Mouse (Mus musculus) limb, embryonic 13.5 days (tissue): ENCODE measurements around the gene Alx3. TPM values are rescaled to one million over a fixed set of nuclear protein-coding genes. Genes with fewer than 3 reads are reported as not detected.
A peak's percentile ranks its signal among the peaks of the same experiment; 100 is the strongest.

Source experiments
- ATAC-seq: fragments of 200-750 bp; cut with Nextera tagmentation; 2 replicates; pipeline ENCODE4 v1.8.0; 2017; ENCODE audit warnings: low read depth, moderate number of reproducible peaks, moderate TSS enrichment; ENCODE audit not compliant: low FRiP score
- H3K27ac ChIP-seq: fragments of 300-500 bp; sonication (generic); 2 replicates; pipeline ENCODE4 v1.5.1; 2015; ENCODE audit warnings: inconsistent platforms, mild to moderate bottlenecking, moderate library complexity
- H3K27me3 ChIP-seq: fragments of 300-500 bp; sonication (generic); 2 replicates; pipeline ENCODE4 v1.6.1; 2015; ENCODE audit warnings: mild to moderate bottlenecking, inconsistent platforms
- H3K36me3 ChIP-seq: fragments of 300-500 bp; sonication (generic); 2 replicates; pipeline ENCODE4 v1.6.1; 2015; ENCODE audit warnings: inconsistent platforms, mild to moderate bottlenecking, moderate library complexity
- H3K4me1 ChIP-seq: fragments of 300-500 bp; sonication (generic); 2 replicates; pipeline ENCODE4 v1.6.1; 2015; ENCODE audit warnings: inconsistent platforms
- H3K4me2 ChIP-seq: fragments of 300-500 bp; sonication (generic); replicated peaks from 2 replicates; pipeline ENCODE4 v1.6.1; 2015; ENCODE audit warnings: inconsistent platforms, mild to moderate bottlenecking, moderate library complexity
- H3K4me3 ChIP-seq: fragments of 300-500 bp; sonication (generic); 2 replicates; pipeline ENCODE4 v1.5.1; 2015; ENCODE audit warnings: moderate library complexity, mild to moderate bottlenecking, inconsistent platforms
- H3K9ac ChIP-seq: fragments of 300-500 bp; sonication (generic); 2 replicates; pipeline ENCODE4 v1.6.1; 2015; ENCODE audit warnings: mild to moderate bottlenecking, inconsistent platforms
- H3K9me3 ChIP-seq: fragments of 300-500 bp; sonication (generic); 2 replicates; pipeline ENCODE4 v1.6.1; 2016; ENCODE audit warnings: inconsistent platforms
- WGBS: fragments of 180-500 bp; shearing (Covaris S2); methylation state at CpG from one replicate; pipeline ENCODE4 v1.1.7; 2015; 5-methylcytosine and 5-hydroxymethylcytosine counted together
- polyA plus RNA-seq: library from polyadenylated mRNA; unstranded; fragments of >200 nt; fragmentation: Nextera tagmentation; extraction: Ambion mirVana; gene quantifications from 2 replicates; pipeline ENCODE4 v1.2.1, GENCODE M21; 2015

Alx3 gene
- polyA plus RNA-seq, 1 experiment from 2014 or later = 13.7 TPM

GRCm38 (mm10) chr3:107611394-107611793 is 16.6 kb downstream of the Alx3 start:
- Histone ChIP-seq H3K36me3 (peaks cover 59% of the 10 kb centered on the region), H3K4me3 (no peak overlapping the region), H3K27ac (no peak overlapping the region), H3K27me3 (no peaks in the 10 kb centered on the region), H3K4me1 (no peaks in the 10 kb centered on the region), H3K9ac (no peak overlapping the region), H3K4me2 (no peak overlapping the region), H3K9me3 (no peaks in the 10 kb centered on the region)
- ATAC-seq = no peak
- 42% methylated on average over 4 of the region's 4 CpGs for WGBS

DNA sequence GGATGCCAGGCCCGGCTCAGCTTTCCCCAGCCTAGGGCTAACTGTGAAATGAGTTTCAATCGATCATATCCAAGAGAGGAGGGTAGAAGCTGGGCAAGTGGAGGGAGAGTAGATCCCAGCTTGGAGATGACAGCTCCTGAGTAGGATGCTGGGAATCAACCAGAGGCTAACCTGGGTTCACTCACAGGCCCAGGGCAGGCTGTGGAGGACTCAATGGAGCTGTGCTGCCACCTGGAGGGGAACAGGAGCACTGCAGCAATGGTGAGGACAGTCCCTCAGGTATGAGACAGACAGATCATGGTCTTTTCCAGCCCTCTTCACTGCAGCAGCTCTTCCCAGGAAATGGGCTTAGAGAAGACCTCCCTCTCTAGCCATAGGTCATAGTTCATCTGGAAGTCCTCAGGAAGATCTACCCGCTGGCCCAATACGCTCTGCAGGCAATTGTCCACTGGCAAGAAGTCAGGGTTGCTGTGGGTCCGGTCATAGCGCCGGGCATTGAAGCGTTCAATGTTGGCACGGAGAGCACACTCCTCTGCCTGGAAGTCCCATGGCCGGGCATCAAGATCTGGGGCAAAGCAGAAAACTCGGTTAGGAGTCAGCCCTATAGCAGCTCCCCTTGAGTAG is 18.2 kb downstream of the Alx3 start:
- Histone ChIP-seq H3K4me3 (no peak overlapping the region), H3K27ac (no peak overlapping the region), H3K9ac (no peak overlapping the region), H3K36me3 (peaks cover 76% of the 10 kb centered on the region), H3K4me1 (no peaks in the 10 kb centered on the region), H3K9me3 (no peaks in the 10 kb centered on the region), H3K27me3 (no peaks in the 10 kb centered on the region), H3K4me2 (no peak overlapping the region)
- peak; percentile 42 for ATAC-seq
- 90% methylated on average over 11 of the region's 11 CpGs for WGBS

GRCm38 (mm10) chr3:107617800-107618199 is 23.0 kb downstream of the Alx3 start:
- Histone ChIP-seq H3K27ac (no peak overlapping the region), H3K36me3 (peaks cover 97% of the 10 kb centered on the region), H3K9me3 (no peaks in the 10 kb centered on the region), H3K4me2 (no peak overlapping the region), H3K9ac (no peak overlapping the region), H3K4me3 (no peak overlapping the region), H3K4me1 (no peaks in the 10 kb centered on the region), H3K27me3 (no peaks in the 10 kb centered on the region)
- 97% methylated on average over 3 of the region's 3 CpGs for WGBS
- no peak for ATAC-seq

- WGBS = 93% methylated on average over 6 of the region's 6 CpGs
These were observed 25.1 kb downstream of the Alx3 start for GRCm38 (mm10) chr3:107619911-107620310.

DNA sequence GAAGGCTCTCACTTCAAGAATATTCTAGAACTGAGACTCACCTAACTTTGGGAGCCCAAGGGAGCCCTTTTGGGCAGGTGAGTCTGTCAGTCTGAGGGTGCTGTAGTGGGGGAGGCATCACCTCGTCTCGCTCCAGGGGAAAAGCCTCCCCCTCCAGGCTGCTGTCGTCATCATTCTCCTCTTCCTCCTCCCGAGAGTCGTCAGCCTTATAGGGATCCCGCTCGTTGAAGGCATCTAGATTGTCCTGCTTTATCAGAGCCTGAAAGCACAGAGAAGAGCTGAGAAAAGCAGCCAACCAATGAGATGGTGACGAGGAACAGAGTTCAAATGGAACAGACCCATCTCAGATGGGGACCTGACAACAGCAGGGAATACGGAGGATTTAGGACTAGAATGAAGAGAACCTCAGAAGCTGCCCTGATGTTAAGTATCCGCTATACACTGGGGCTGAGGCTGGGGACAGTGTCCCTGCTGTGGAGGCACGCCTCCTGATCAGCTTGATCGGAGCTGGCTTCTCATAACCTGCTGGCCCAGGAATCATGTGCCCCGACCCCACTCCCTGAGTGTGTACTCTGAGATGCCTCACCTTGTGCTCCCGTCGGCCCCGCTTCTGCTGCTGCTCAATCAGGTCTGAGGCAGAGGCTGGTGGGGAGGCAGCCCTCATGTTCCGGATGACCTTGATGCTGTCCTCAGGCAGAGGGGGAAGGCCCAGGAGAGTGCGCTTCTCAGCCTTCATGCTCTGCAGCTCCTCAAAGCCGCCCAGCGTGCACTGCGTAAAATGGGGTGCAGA is 26.6 kb downstream of the Alx3 start:
- Histone ChIP-seq H3K4me2 (no peak overlapping the region), H3K4me3 (no peak overlapping the region), H3K9ac (no peak overlapping the region), H3K27ac (no peak overlapping the region), H3K36me3 (peaks cover 97% of the 10 kb centered on the region), H3K4me1 (no peaks in the 10 kb centered on the region), H3K27me3 (no peaks in the 10 kb centered on the region), H3K9me3 (no peaks in the 10 kb centered on the region)
- ATAC-seq = no peak
- WGBS = 93% methylated on average over 21 of the region's 21 CpGs

More at GRCm38 (mm10) chr3:107619911-107620310, 25.1 kb downstream of the Alx3 start:
- Histone ChIP-seq H3K4me1 (no peaks in the 10 kb centered on the region), H3K36me3 (peaks cover 97% of the 10 kb centered on the region), H3K4me2 (no peak overlapping the region), H3K9me3 (no peaks in the 10 kb centered on the region), H3K4me3 (no peak overlapping the region), H3K27me3 (no peaks in the 10 kb centered on the region), H3K27ac (no peak overlapping the region), H3K9ac (no peak overlapping the region)
- ATAC-seq = no peak

GRCm38 (mm10) chr3:107622537-107622936 is 27.7 kb downstream of the Alx3 start:
- no peak for ATAC-seq
- H3K36me3 ChIP-seq = peaks cover 97% of the 10 kb centered on the region
- H3K9ac ChIP-seq = no peak overlapping the region
- no peak overlapping the region for H3K4me3 ChIP-seq
- H3K4me1 ChIP-seq = no peaks in the 10 kb centered on the region
- no peaks in the 10 kb centered on the region for H3K27me3 ChIP-seq
- H3K27ac ChIP-seq = no peak overlapping the region
- H3K4me2 ChIP-seq = no peak overlapping the region
- 94% methylated on average over 7 of the region's 7 CpGs for WGBS
- H3K9me3 ChIP-seq = no peaks in the 10 kb centered on the region

GRCm38 (mm10) chr3:107624424-107624823 is 29.6 kb downstream of the Alx3 start:
- no peaks in the 10 kb centered on the region for H3K9me3 ChIP-seq
- H3K27ac ChIP-seq = no peak overlapping the region
- H3K27me3 ChIP-seq = no peaks in the 10 kb centered on the region
- H3K9ac ChIP-seq = no peak overlapping the region
- peaks cover 92% of the 10 kb centered on the region for H3K36me3 ChIP-seq
- WGBS = 94% methylated on average over 8 of the region's 8 CpGs
- no peak for ATAC-seq
- H3K4me1 ChIP-seq = no peaks in the 10 kb centered on the region
- H3K4me3 ChIP-seq = no peak overlapping the region
- H3K4me2 ChIP-seq = no peak overlapping the region

GRCm38 (mm10) chr3:107625536-107625935 is 30.7 kb downstream of the Alx3 start:
- peaks cover 84% of the 10 kb centered on the region for H3K36me3 ChIP-seq
- H3K4me3 ChIP-seq = no peak overlapping the region
- H3K27me3 ChIP-seq = no peaks in the 10 kb centered on the region
- no peak overlapping the region for H3K4me2 ChIP-seq
- H3K27ac ChIP-seq = no peak overlapping the region
- ATAC-seq = no peak
- no peaks in the 10 kb centered on the region for H3K9me3 ChIP-seq
- WGBS = 93% methylated on average over 8 of the region's 8 CpGs
- no peak overlapping the region for H3K9ac ChIP-seq
- H3K4me1 ChIP-seq = peaks cover 9% of the 10 kb centered on the region

- Histone ChIP-seq H3K27me3 (no peaks in the 10 kb centered on the region), H3K9me3 (no peaks in the 10 kb centered on the region), H3K4me1 (peaks cover 11% of the 10 kb centered on the region), H3K4me3 (no peak overlapping the region), H3K4me2 (no peak overlapping the region), H3K36me3 (peaks cover 72% of the 10 kb centered on the region), H3K27ac (no peak overlapping the region), H3K9ac (no peak overlapping the region)
- whole genome bisulfite sequencing = 97% methylated on average over 8 of the region's 8 CpGs
- no peak for ATAC-seq
These were observed 31.9 kb downstream of the Alx3 start for GRCm38 (mm10) chr3:107626751-107627150.

DNA sequence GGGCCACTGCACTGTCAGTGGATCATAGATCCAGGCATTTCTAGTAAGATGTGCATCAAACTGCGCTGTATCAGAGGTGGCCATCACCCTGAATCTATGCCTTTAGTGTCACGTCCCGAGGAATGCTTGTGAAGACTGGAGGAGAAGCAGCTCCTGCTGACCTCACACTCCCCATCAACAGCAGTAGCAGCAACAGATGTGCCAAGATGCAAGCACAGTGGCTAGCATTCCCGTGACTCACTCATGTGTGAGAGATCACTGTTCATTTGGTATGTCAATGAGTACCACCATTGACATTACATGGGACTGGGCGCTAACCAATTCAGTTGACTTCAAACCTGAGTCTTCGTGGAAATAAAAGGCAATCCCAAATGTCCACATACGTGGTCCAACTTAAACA is 32.8 kb downstream of the Alx3 start:
- Histone ChIP-seq H3K27ac (no peak overlapping the region), H3K27me3 (no peaks in the 10 kb centered on the region), H3K4me3 (no peak overlapping the region), H3K9ac (no peak overlapping the region), H3K4me2 (no peak overlapping the region), H3K4me1 (peaks cover 11% of the 10 kb centered on the region), H3K9me3 (no peaks in the 10 kb centered on the region), H3K36me3 (peaks cover 63% of the 10 kb centered on the region)
- WGBS = 92% methylated on average over 7 of the region's 7 CpGs
- no peak for ATAC-seq

- H3K36me3 ChIP-seq = peaks cover 54% of the 10 kb centered on the region
- ATAC-seq = no peak
- no peak overlapping the region for H3K9ac ChIP-seq
- H3K4me3 ChIP-seq = no peak overlapping the region
- 92% methylated on average over 2 of the region's 2 CpGs for WGBS
- H3K4me1 ChIP-seq = peaks cover 11% of the 10 kb centered on the region
- H3K27me3 ChIP-seq = no peaks in the 10 kb centered on the region
- no peak overlapping the region for H3K4me2 ChIP-seq
- H3K27ac ChIP-seq = no peak overlapping the region
- no peaks in the 10 kb centered on the region for H3K9me3 ChIP-seq
These were observed 33.7 kb downstream of the Alx3 start for GRCm38 (mm10) chr3:107628551-107628950.

GRCm38 (mm10) chr3:107629411-107629810 is 34.6 kb downstream of the Alx3 start:
- Histone ChIP-seq H3K36me3 (peaks cover 45% of the 10 kb centered on the region), H3K4me1 (peaks cover 11% of the 10 kb centered on the region), H3K27me3 (no peaks in the 10 kb centered on the region), H3K4me2 (no peak overlapping the region), H3K27ac (no peak overlapping the region), H3K9me3 (no peaks in the 10 kb centered on the region), H3K9ac (no peak overlapping the region), H3K4me3 (no peak overlapping the region)
- 89% methylated on average over 4 of the region's 4 CpGs for WGBS
- ATAC-seq = no peak
